8 mouse cellular contexts compared by ENCODE assay signal in the genomic region with DNA sequence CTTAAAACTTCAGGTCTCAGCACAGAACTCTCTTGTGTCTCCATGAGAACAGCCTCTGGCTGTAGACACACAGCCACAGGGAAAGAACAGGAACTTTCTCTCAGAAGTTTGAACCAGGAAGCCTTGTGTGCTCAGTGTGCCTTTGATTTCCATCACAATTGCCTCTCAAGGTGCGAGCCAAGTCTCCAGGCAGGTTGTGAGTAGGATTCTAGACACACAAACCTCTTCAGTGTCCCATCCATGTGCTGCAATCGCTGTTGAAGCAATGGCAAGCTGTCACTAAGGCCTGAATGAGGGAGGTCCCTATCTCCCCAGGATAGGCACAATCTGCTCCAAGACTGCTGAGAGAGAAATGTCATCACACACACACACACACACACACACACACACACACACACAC. TPM values are rescaled to one million over a fixed set of nuclear protein-coding genes. Genes with fewer than 3 reads are reported as not detected.
DNase-seq lines count a peak whose midpoint lies in the region; ATAC-seq and TF ChIP-seq lines count a peak whose summit lies in the region.

No protein-coding gene starts in this region.

- H3K36me3 ChIP-seq in embryonic facial prominence, embryonic 11.5 days (replicated peaks; ENCODE audit: control insufficient read depth, insufficient read depth, low read depth, low read length) = no peaks in the 10 kb centered on the region
- H3K36me3 ChIP-seq in heart, embryonic 14.5 days (ENCODE audit: control insufficient read depth, insufficient read depth, low read length) = peaks cover 34% of the 10 kb centered on the region
- H3K36me3 ChIP-seq in lung, embryonic 16.5 days (ENCODE audit: control insufficient read depth, insufficient read depth, low read length) = peaks cover 2% of the 10 kb centered on the region; the same call in 1 of the 2 replicates

- H3K4me2 ChIP-seq in embryonic facial prominence, embryonic 11.5 days (ENCODE audit: low read depth, low read length) = no peak overlapping the region
- peak overlapping the region; percentile 85 for H3K4me2 ChIP-seq in heart, embryonic 14.5 days (ENCODE audit: low read length)
- H3K4me2 ChIP-seq in lung, embryonic 16.5 days (ENCODE audit: low read depth, low read length) = no peak overlapping the region

- no peaks in the 10 kb centered on the region for H3K9me3 ChIP-seq in embryonic facial prominence, embryonic 11.5 days (replicated peaks; ENCODE audit: control insufficient read depth, low read length)
- H3K9me3 ChIP-seq in heart, embryonic 14.5 days (ENCODE audit: control insufficient read depth, low read length) = no peaks in the 10 kb centered on the region
- H3K9me3 ChIP-seq in lung, embryonic 16.5 days (ENCODE audit: control insufficient read depth, low read length) = no peaks in the 10 kb centered on the region

- H3K9ac ChIP-seq in embryonic facial prominence, embryonic 11.5 days (replicated peaks; ENCODE audit: low read length) = no peak overlapping the region
- H3K9ac ChIP-seq in heart, embryonic 14.5 days (ENCODE audit: low read length) = peak overlapping the region; percentile 81
- H3K9ac ChIP-seq in lung, embryonic 16.5 days (ENCODE audit: low read length) = no peak overlapping the region; the same call in 1 of the 2 replicates

- TF ChIP-seq CTCF in layer of hippocampus, adult 2 months (conservative IDR thresholded peaks at IDR 0.05) = no peak

- peaks cover 8% of the 10 kb centered on the region for H3K4me1 ChIP-seq in embryonic facial prominence, embryonic 11.5 days (ENCODE audit: control insufficient read depth, insufficient read depth, low read length)
- H3K4me1 ChIP-seq in heart, embryonic 14.5 days (ENCODE audit: control insufficient read depth in 2 of 2, insufficient read depth in 2 of 2, low read length in 2 of 2) = peaks cover 18 to 55% of the 10 kb centered on the region in 2 experiments
- H3K4me1 ChIP-seq in lung, embryonic 16.5 days (replicated peaks; ENCODE audit: control insufficient read depth, insufficient read depth, low read length) = peaks cover 40% of the 10 kb centered on the region

- WGBS in embryonic facial prominence, embryonic 11.5 days = 37% methylated on average over 2 of the region's 2 CpGs
- 20% methylated on average over 2 of the region's 2 CpGs for WGBS in heart, embryonic 14.5 days
- WGBS in lung, embryonic 16.5 days = 44% methylated on average over 2 of the region's 2 CpGs

- ATAC-seq in embryonic facial prominence, embryonic 11.5 days (replicated peaks; ENCODE audit: insufficient number of reproducible peaks, low FRiP score, low TSS enrichment, low read depth) = no peak
- no peak for ATAC-seq in heart, embryonic 14.5 days (ENCODE audit: insufficient number of reproducible peaks, insufficient read depth, low FRiP score, low read depth)
- ATAC-seq in lung, embryonic 16.5 days (ENCODE audit: low read depth) = no peak

- no peak overlapping the region for H3K4me3 ChIP-seq in layer of hippocampus, adult 2 months
- no peak overlapping the region for H3K4me3 ChIP-seq in embryonic facial prominence, embryonic 11.5 days (ENCODE audit: low read depth, low read length)
- no peak overlapping the region for H3K4me3 ChIP-seq in heart, embryonic 14.5 days (ENCODE audit: control insufficient read depth in 1 of 2, insufficient read depth in 1 of 2, low read depth in 1 of 2, low read length in 2 of 2)
- H3K4me3 ChIP-seq in lung, embryonic 16.5 days (ENCODE audit: low read length) = no peak overlapping the region

- H3K27me3 ChIP-seq in embryonic facial prominence, embryonic 11.5 days (ENCODE audit: control insufficient read depth, insufficient read depth, low read length) = no peaks in the 10 kb centered on the region
- H3K27me3 ChIP-seq in heart, embryonic 14.5 days (ENCODE audit: control insufficient read depth, insufficient read depth, low read length) = no peaks in the 10 kb centered on the region
- no peaks in the 10 kb centered on the region for H3K27me3 ChIP-seq in lung, embryonic 16.5 days (ENCODE audit: control insufficient read depth, insufficient read depth, low read depth, low read length)

- no peak for DNase-seq in layer of hippocampus, adult 2 months (ENCODE audit: low spot score in 2 of 2)
- no peak for DNase-seq in layer of hippocampus, adult 8-10 months (ENCODE audit: low spot score in 2 of 2)
- DNase-seq in embryonic facial prominence, embryonic 11.5 days (ENCODE audit: low spot score) = no peak
- no peak for DNase-seq in gastrocnemius, postnatal 25 days
- no peak for DNase-seq in urinary bladder, postnatal 25 days (ENCODE audit: low spot score)
- no peak for DNase-seq in urinary bladder, adult 2 months (ENCODE audit: low spot score)

- peak overlapping the region; percentile 67; the same call in 1 of the 2 replicates for H3K27ac ChIP-seq in layer of hippocampus, adult 2 months
- H3K27ac ChIP-seq in embryonic facial prominence, embryonic 11.5 days (replicated peaks; ENCODE audit: low read depth, low read length) = 0 out of 2 replicates have a peak overlapping the region, but pooled peaks have one; percentile 62
- peak overlapping the region; percentile 97 to 99 for H3K27ac ChIP-seq in heart, embryonic 14.5 days (replicated peaks in 1 of 2; ENCODE audit: control insufficient read depth in 1 of 2, insufficient read depth in 1 of 2, low read depth in 2 of 2, low read length in 2 of 2)
- peak overlapping the region; percentile 98 for H3K27ac ChIP-seq in lung, embryonic 16.5 days (ENCODE audit: low read length)

RNA-seq across cellular contexts. Expression of a gene that starts 10.8 kb away (rescaled TPM):
- total RNA-seq in layer of hippocampus, adult 2 months (2021) = 10 to 100 TPM; 53.0 to 60.4 TPM
- 10 to 100 TPM; 53.5 to 58.0 (median 56.2) TPM for total RNA-seq in layer of hippocampus, adult 8-10 months (2022)
- 6.5 and 6.9 TPM in 2 replicates for polyA plus RNA-seq in embryonic facial prominence, embryonic 11.5 days (2014; fragmentation: Nextera tagmentation; extraction: Ambion mirVana)
- 8.1 and 9.1 TPM in 2 replicates for polyA plus RNA-seq in heart, embryonic 14.5 days (2014; fragmentation: Nextera tagmentation; extraction: Ambion mirVana)
- 11.7 and 12.8 TPM in 2 replicates for polyA plus RNA-seq in lung, embryonic 16.5 days (2015; fragmentation: Nextera tagmentation; extraction: Ambion mirVana)
- total RNA-seq in gastrocnemius, postnatal 25 days (2021) = 10 to 100 TPM; 19.0 to 35.9 TPM
- polyA plus RNA-seq in urinary bladder, adult 2 months (2012; rRNA removed) = 33.4 and 35.5 TPM in 2 replicates
